Mouse (Mus musculus) midbrain, embryonic 13.5 days (tissue): ENCODE measurements around the gene Hdac9. TPM values are rescaled to one million over a fixed set of nuclear protein-coding genes. Genes with fewer than 3 reads are reported as not detected.

Source experiments
- ATAC-seq: fragments of 200-750 bp; cut with Nextera tagmentation; 2 replicates; pipeline ENCODE4 v1.8.0; 2017; ENCODE audit warnings: mild to moderate bottlenecking, moderate TSS enrichment, moderate library complexity
- H3K27ac ChIP-seq: fragments of 300-500 bp; sonication (generic); 2 replicates; pipeline ENCODE4 v1.5.1; 2015; ENCODE audit warnings: inconsistent platforms, mild to moderate bottlenecking, moderate library complexity
- H3K27me3 ChIP-seq: fragments of 300-500 bp; sonication (generic); 2 replicates; pipeline ENCODE4 v1.6.1; 2015; ENCODE audit warnings: mild to moderate bottlenecking, inconsistent platforms
- H3K36me3 ChIP-seq: fragments of 300-500 bp; sonication (generic); 2 replicates; pipeline ENCODE4 v1.6.1; 2015; ENCODE audit warnings: mild to moderate bottlenecking, inconsistent platforms
- H3K4me1 ChIP-seq: fragments of 300-500 bp; sonication (generic); replicated peaks from 2 replicates; pipeline ENCODE4 v1.6.1; 2015; ENCODE audit warnings: inconsistent platforms
- H3K4me2 ChIP-seq: fragments of 300-500 bp; sonication (generic); replicated peaks from 2 replicates; pipeline ENCODE4 v1.6.1; 2015; ENCODE audit warnings: moderate library complexity, mild to moderate bottlenecking, inconsistent platforms
- H3K4me3 ChIP-seq: fragments of 300-500 bp; sonication (generic); replicated peaks from 2 replicates; pipeline ENCODE4 v1.5.1; 2015; ENCODE audit warnings: mild to moderate bottlenecking, inconsistent platforms
- H3K9ac ChIP-seq: fragments of 300-500 bp; sonication (generic); replicated peaks from 2 replicates; pipeline ENCODE4 v1.6.1; 2015; ENCODE audit warnings: mild to moderate bottlenecking, inconsistent platforms
- H3K9me3 ChIP-seq: fragments of 300-500 bp; sonication (generic); 2 replicates; pipeline ENCODE4 v1.6.1; 2016; ENCODE audit warnings: mild to moderate bottlenecking, inconsistent platforms
- WGBS: fragments of 180-500 bp; shearing (Covaris S2); methylation state at CpG from one replicate; pipeline ENCODE4 v1.1.7; 2015; 5-methylcytosine and 5-hydroxymethylcytosine counted together
- polyA plus RNA-seq: library from polyadenylated mRNA; unstranded; fragments of >200 nt; fragmentation: Nextera tagmentation; extraction: Ambion mirVana; gene quantifications from 2 replicates; pipeline ENCODE4 v1.2.1, GENCODE M21; 2015

Gene Hdac9
- polyA plus RNA-seq, 1 experiment from 2014 or later = 11.9 TPM

DNA sequence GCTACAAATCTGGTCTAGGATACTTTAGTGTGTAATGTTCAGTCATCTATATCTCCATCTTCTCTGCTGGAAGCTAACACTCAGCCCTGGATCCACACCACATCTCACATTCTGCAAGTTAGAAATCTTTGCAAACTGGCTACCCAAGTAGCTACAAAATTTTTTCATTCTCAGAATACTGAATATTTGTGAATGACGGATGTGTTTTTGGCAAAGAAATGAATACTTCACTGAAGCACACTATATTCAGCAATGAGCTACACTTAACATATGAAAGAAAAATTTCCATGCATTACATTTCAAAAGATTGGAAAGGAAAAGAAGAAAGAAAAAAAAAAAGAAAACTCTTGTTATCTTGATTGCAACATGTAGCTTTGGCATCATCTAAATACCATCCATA lies 410.6 kb downstream of the Hdac9 start:
- ATAC-seq = no peak
- Histone ChIP-seq H3K36me3 (no peaks in the 10 kb centered on the region), H3K27me3 (no peaks in the 10 kb centered on the region), H3K9me3 (no peaks in the 10 kb centered on the region), H3K4me1 (no peaks in the 10 kb centered on the region), H3K27ac (no peak overlapping the region), H3K4me3 (no peak overlapping the region), H3K4me2 (no peak overlapping the region), H3K9ac (no peak overlapping the region)
- 96% methylated on average over 1 of the region's 1 CpGs for WGBS

DNA sequence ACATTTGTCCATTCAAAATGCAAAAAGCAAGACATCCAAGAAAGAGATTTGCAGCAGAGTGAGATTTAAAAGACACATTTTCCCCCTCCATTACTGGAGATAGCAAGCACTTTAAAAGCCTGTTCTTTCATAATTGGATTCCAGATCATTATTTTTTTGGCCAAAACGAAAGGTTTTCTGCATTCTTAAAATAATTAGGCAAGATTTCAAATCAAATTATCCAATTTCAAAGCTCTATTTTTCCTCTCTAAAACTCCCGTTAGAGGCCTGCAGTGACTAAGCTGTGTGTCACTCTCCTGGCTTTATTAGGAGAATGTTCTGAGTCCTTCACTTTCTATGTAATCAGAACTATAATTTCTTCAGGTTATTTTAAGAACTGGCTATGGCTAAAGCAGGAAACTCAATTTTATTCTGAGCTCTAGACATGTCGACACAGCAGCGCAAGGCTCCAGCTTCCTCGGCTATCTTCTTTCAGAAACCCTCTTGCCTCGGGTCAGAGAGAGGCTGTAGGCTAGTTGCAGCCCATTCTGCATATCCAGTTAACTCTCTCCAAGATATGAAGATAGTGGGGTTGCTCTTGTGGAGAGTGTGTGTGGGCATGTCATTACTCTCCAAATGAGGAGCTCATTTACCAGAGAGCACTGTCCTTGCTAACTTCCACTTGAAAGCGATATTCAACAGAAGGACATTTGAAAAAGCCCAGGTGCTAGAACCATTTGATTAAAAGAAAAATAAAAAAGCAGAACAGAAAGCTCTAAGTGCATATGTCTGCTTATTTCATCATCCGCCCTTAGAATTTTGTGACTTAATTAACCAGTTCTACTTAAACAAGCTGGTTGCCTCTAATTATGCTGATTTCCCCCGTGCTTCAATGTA lies 417.9 kb downstream of the Hdac9 start:
- ATAC-seq = 0 out of 2 replicates have a peak, but pooled peaks have one; percentile 27
- Histone ChIP-seq H3K4me2 (no peak overlapping the region), H3K4me1 (0 out of 2 replicates have a peak, but pooled peaks cover 5% of the 10 kb centered on the region), H3K4me3 (no peak overlapping the region), H3K27me3 (no peaks in the 10 kb centered on the region), H3K9ac (no peak overlapping the region), H3K9me3 (no peaks in the 10 kb centered on the region), H3K27ac (no peak overlapping the region), H3K36me3 (no peaks in the 10 kb centered on the region)
- WGBS = 81% methylated on average over 9 of the region's 9 CpGs

DNA sequence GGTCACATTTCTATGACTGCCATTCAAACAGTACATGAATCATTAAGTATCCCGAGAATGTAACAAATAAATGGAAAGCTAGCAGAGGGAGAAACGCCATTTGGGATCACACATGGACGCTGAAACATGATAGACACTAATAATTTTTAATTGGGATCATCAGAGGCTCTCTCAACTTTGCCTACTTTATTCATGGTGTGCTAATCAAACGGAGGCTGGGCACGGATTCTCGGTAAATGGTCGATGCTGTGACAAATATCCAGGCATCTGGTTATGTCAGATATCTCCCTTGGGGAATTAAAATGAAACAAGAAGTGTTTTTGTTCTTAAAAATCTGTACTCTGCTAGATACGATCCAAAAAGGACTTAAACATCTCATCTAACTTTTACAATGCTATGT lies 418.6 kb downstream of the Hdac9 start:
- Histone ChIP-seq H3K27me3 (no peaks in the 10 kb centered on the region), H3K27ac (no peak overlapping the region), H3K4me1 (0 out of 2 replicates have a peak, but pooled peaks cover 5% of the 10 kb centered on the region), H3K36me3 (no peaks in the 10 kb centered on the region), H3K9ac (no peak overlapping the region), H3K4me2 (no peak overlapping the region), H3K4me3 (no peak overlapping the region), H3K9me3 (no peaks in the 10 kb centered on the region)
- 0 out of 2 replicates have a peak, but pooled peaks have one; percentile 30 for ATAC-seq
- WGBS = 56% methylated on average over 8 of the region's 8 CpGs

DNA sequence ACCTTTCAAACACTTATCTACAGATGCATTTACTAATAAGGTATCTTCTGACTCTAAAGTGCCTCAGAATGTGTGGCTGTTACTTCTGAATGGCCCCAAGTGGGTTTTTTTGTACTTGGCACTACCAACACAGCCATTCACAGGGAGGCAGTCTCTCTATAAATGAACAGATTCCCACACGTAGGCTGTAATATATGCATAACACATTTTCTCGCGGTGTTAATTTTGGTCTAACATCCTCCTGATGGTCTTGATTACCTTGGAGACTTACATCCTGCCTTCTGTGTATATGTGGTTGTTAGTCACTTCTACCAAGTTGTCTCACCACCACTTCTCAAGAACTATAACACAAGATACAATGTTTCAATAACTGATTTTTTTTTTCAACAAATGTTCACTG lies 419.2 kb downstream of the Hdac9 start:
- no peaks in the 10 kb centered on the region for H3K36me3 ChIP-seq
- no peak overlapping the region for H3K4me2 ChIP-seq
- H3K27me3 ChIP-seq = no peaks in the 10 kb centered on the region
- no peak for ATAC-seq
- H3K4me3 ChIP-seq = no peak overlapping the region
- no peak overlapping the region for H3K9ac ChIP-seq
- no peak overlapping the region for H3K27ac ChIP-seq
- no peaks in the 10 kb centered on the region for H3K9me3 ChIP-seq
- H3K4me1 ChIP-seq = 0 out of 2 replicates have a peak, but pooled peaks cover 5% of the 10 kb centered on the region
- WGBS = 82% methylated on average over 3 of the region's 3 CpGs

DNA sequence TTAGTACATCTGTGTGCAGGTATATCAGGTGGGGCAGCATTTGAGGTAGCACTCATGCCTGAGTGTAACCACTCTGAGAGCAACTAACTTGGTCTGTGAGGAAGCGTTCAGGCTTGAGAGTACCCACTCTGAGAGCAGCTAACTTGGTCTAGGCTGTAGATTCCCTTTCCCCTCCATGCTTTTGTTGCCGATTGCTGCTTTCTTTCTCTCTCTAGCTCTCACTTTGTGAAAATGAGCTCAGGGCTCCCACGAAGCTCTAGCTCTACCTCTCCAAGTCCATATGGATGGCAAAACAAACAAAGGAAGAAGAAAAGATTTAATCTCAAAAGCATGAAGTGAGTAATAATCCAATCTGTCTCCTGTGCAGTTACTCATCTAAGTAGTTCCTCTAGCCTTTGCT lies 421.0 kb downstream of the Hdac9 start:
- no peak for ATAC-seq
- Histone ChIP-seq H3K27ac (no peak overlapping the region), H3K27me3 (no peaks in the 10 kb centered on the region), H3K9ac (no peak overlapping the region), H3K9me3 (no peaks in the 10 kb centered on the region), H3K4me3 (peak overlapping the region; percentile 19), H3K36me3 (no peaks in the 10 kb centered on the region), H3K4me1 (0 out of 2 replicates have a peak, but pooled peaks cover 5% of the 10 kb centered on the region), H3K4me2 (no peak overlapping the region)
- 41% methylated on average over 3 of the region's 3 CpGs for WGBS

DNA sequence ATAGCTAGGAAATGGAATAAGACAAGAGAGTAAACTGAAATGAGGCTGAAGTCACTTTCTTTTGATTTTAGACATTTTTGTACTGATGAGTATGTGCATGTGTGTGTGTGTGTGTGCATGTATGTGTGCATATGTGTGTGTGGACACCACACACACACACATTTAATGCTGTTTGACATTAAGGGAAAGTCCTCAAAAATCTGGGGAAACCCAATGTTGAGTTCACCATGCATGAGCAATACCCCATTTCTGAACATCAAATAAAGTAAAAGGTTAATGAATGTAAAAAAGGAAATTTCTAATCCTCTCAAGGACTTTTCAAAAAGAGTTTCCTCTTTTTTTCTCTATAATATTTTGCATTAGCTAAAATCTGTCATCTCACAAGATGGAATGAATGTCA lies 427.3 kb downstream of the Hdac9 start:
- no peak overlapping the region for H3K4me2 ChIP-seq
- H3K9ac ChIP-seq = no peak overlapping the region
- H3K36me3 ChIP-seq = no peaks in the 10 kb centered on the region
- H3K9me3 ChIP-seq = no peaks in the 10 kb centered on the region
- ATAC-seq = no peak
- H3K27ac ChIP-seq = no peak overlapping the region
- no peak overlapping the region for H3K4me3 ChIP-seq
- H3K4me1 ChIP-seq = no peaks in the 10 kb centered on the region
- no peaks in the 10 kb centered on the region for H3K27me3 ChIP-seq

DNA sequence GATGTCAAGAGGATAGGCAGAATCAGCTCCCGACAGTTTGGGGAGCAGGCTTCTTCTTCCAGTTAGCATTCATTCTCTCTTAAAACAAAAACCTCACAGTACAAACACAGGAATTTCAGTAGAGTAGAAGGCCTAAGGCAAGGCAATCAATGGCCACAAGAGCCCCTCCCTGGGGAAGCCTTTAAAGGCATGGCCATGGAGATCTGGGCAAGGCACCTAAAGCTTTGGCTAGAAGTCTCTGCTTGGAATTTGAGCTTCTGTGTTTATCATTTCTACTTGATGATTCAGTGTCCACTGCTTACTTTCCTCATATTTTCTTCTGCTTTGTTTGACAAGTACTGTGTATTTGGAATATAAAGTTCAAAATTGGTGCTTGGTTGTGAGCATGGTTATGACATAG lies 429.2 kb downstream of the Hdac9 start:
- H3K4me2 ChIP-seq = no peak overlapping the region
- no peaks in the 10 kb centered on the region for H3K9me3 ChIP-seq
- H3K9ac ChIP-seq = no peak overlapping the region
- no peaks in the 10 kb centered on the region for H3K27me3 ChIP-seq
- H3K27ac ChIP-seq = no peak overlapping the region
- no peaks in the 10 kb centered on the region for H3K36me3 ChIP-seq
- no peak for ATAC-seq
- no peaks in the 10 kb centered on the region for H3K4me1 ChIP-seq
- 100% methylated on average over 1 of the region's 1 CpGs for WGBS
- H3K4me3 ChIP-seq = no peak overlapping the region

DNA sequence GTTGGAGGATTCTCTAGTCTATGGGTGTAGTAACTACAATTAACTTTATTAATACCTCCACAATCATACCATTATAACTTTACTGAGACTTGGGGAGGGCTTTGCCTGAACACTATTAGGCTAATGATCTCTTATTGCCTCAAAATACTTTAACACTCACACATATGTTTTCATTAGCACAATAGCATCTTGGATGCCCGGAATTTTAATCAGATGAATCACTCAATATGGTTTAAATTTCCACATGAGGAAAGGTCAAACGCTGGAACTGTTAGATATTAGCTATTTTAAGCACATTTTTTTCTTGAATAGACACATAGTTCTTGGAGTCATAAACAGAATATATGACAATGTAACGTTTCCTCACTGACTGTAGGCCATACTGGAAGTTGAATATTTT lies 429.9 kb downstream of the Hdac9 start:
- H3K9ac ChIP-seq = no peak overlapping the region
- H3K4me3 ChIP-seq = no peak overlapping the region
- H3K4me2 ChIP-seq = no peak overlapping the region
- ATAC-seq = no peak
- no peaks in the 10 kb centered on the region for H3K27me3 ChIP-seq
- no peak overlapping the region for H3K27ac ChIP-seq
- WGBS = 87% methylated on average over 3 of the region's 3 CpGs
- no peaks in the 10 kb centered on the region for H3K9me3 ChIP-seq
- no peaks in the 10 kb centered on the region for H3K36me3 ChIP-seq
- H3K4me1 ChIP-seq = no peaks in the 10 kb centered on the region

DNA sequence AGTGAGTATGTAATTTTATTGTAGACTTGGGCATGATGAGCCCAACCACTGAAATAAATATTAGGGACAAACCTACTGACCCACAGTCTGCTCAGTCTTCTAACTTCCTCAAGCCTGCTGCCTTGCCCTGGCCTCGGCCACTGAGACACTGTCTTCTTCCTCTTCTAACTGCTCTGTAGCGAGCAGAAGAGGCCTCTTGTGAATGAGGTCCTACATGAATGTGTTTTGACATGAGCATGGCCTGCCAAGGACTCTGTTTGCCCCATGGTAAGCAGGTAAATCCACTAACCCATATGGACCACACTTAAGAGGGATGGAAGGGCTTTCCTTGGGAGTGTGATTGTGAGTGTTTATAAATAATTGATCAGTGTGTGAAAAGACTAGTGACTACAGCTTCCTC lies 430.9 kb downstream of the Hdac9 start:
- H3K4me2 ChIP-seq = no peak overlapping the region
- no peak overlapping the region for H3K4me3 ChIP-seq

DNA sequence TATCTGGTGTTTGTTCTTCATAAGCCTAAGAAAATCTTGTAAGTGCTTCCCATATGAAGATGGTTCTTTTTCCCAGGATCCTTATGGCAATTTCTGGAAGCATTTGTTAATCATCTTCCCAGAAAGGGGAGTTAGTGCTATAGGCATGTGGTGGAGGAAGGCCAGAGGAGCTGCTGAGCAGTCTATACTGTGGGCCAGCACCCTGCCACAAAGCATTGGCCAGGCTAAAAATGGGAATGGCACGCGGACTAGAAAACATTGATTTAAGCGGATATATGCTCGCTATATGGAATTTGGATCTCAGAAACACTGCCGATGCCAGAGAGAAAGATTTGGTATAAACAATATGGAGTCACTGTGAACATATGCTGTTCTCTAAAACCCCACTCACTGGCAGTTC lies 435.2 kb downstream of the Hdac9 start:
- no peak for ATAC-seq
- no peaks in the 10 kb centered on the region for H3K4me1 ChIP-seq
- H3K27me3 ChIP-seq = no peaks in the 10 kb centered on the region
- WGBS = 95% methylated on average over 5 of the region's 5 CpGs
- no peaks in the 10 kb centered on the region for H3K9me3 ChIP-seq
- no peak overlapping the region for H3K9ac ChIP-seq
- no peak overlapping the region for H3K27ac ChIP-seq
- no peak overlapping the region for H3K4me3 ChIP-seq
- H3K4me2 ChIP-seq = no peak overlapping the region
- no peaks in the 10 kb centered on the region for H3K36me3 ChIP-seq

More for the DNA sequence above, 430.9 kb downstream of the Hdac9 start:
- Histone ChIP-seq H3K27me3 (no peaks in the 10 kb centered on the region), H3K36me3 (no peaks in the 10 kb centered on the region), H3K4me1 (no peaks in the 10 kb centered on the region), H3K9me3 (no peaks in the 10 kb centered on the region), H3K9ac (no peak overlapping the region), H3K27ac (no peak overlapping the region)
- no peak for ATAC-seq
- WGBS = 85% methylated on average over 2 of the region's 2 CpGs

DNA sequence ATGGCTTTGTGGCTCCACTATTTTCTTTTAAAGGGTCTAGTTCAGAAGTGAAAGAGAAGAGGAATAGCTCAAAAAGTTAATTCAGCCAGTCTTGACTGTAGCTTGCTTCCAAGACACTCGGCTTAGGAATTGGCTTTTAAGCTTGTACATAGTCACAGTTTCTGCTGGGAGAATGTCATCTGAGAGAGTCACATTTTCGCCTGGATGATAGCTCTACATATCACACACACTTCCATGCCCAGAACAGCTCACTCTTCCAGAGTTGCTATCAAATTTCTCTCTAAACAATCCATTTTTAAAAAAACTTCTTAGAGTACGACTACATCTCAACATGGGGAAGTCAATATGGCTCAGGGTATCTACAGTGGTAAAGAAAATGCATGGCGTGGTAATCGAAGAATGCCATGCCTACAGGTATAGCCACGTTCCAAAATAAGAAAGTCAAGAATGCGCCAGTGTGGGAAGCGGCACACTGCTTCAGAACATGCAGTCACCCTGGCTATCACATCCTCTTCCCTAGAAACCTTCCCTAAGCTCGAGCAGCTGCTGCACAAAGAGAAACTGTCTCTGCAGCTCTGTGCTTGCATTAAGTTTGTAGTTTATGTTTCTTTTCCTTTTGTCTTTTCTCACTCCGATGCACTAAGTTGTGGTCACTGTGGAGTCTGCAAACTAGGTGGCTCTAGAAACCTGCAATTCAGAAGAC lies 443.8 kb downstream of the Hdac9 start:
- Histone ChIP-seq H3K9ac (no peak overlapping the region), H3K4me1 (no peaks in the 10 kb centered on the region), H3K4me2 (no peak overlapping the region), H3K9me3 (no peaks in the 10 kb centered on the region), H3K27me3 (no peaks in the 10 kb centered on the region), H3K4me3 (no peak overlapping the region), H3K27ac (no peak overlapping the region), H3K36me3 (no peaks in the 10 kb centered on the region)
- WGBS = 89% methylated on average over 10 of the region's 10 CpGs
- ATAC-seq = no peak

DNA sequence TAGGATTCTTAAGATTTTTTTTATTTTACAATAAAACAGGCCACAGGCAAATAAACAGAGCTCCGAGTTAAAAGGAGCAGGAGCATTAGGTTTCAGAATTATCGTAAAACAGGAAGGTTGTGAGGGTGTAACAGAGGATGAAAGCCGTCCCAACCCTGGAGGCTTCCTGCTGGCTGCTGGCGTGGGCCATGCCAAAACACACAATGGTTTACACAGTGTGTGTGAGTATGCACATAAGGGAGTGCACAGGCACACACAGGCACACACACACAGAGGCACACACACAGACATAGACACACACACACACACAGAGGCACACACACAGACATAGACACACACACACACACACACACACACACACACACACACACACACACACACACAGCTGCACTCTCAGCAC lies 444.4 kb downstream of the Hdac9 start:
- Histone ChIP-seq H3K27ac (no peak overlapping the region), H3K27me3 (no peaks in the 10 kb centered on the region), H3K4me2 (no peak overlapping the region), H3K36me3 (no peaks in the 10 kb centered on the region), H3K4me1 (no peaks in the 10 kb centered on the region), H3K9ac (no peak overlapping the region), H3K4me3 (no peak overlapping the region), H3K9me3 (no peaks in the 10 kb centered on the region)
- no peak for ATAC-seq
- 69% methylated on average over 4 of the region's 4 CpGs for WGBS
